Mouse (Mus musculus) intestine, postnatal 0 days (tissue): ENCODE measurements at regions not wholly inside any gene's neighbourhood (a gene's known extent, or its start where the extent isn't known, plus 50 kb on each side); places are given as distances from the start of the nearest gene placed in this dataset.

Experiments
- ATAC-seq: fragments of 200-750 bp; cut with Nextera tagmentation; 2 replicates; pipeline ENCODE4 v1.8.0; 2017; ENCODE audit warnings: mild to moderate bottlenecking, moderate TSS enrichment, moderate library complexity
- H3K27ac ChIP-seq: fragments of 300-500 bp; sonication (generic); 2 replicates; pipeline ENCODE4 v1.5.1; 2014; ENCODE audit warnings: mild to moderate bottlenecking, low read depth, low read length, moderate library complexity
- H3K27me3 ChIP-seq: fragments of 300-500 bp; sonication (generic); replicated peaks from 2 replicates; pipeline ENCODE4 v1.6.1; 2014; ENCODE audit warnings: low read length, mixed read lengths; ENCODE audit not compliant: control insufficient read depth, insufficient read depth
- H3K36me3 ChIP-seq: fragments of 300-500 bp; sonication (generic); 2 replicates; pipeline ENCODE4 v1.6.1; 2014; ENCODE audit warnings: mild to moderate bottlenecking, moderate library complexity; ENCODE audit not compliant: control insufficient read depth, insufficient read depth
- H3K4me1 ChIP-seq: fragments of 300-500 bp; sonication (generic); replicated peaks from 2 replicates; pipeline ENCODE4 v1.6.1; 2014; ENCODE audit warnings: antibody characterized with exemption, low read length, mixed read lengths; ENCODE audit not compliant: control insufficient read depth, insufficient read depth
- H3K4me2 ChIP-seq: fragments of 300-500 bp; sonication (generic); replicated peaks from 2 replicates; pipeline ENCODE4 v1.6.1; 2014; ENCODE audit warnings: low read depth, mild to moderate bottlenecking, moderate library complexity
- H3K4me3 ChIP-seq: fragments of 300-500 bp; sonication (generic); 2 replicates; pipeline ENCODE4 v1.5.1; 2014; ENCODE audit warnings: low read depth, low read length
- H3K9ac ChIP-seq: fragments of 300-500 bp; sonication (generic); 2 replicates; pipeline ENCODE4 v1.6.1; 2014; ENCODE audit warnings: mild to moderate bottlenecking, low read depth, low read length
- H3K9me3 ChIP-seq: fragments of 300-500 bp; sonication (generic); 2 replicates; pipeline ENCODE4 v1.6.1; 2016; ENCODE audit warnings: mixed run types; ENCODE audit not compliant: control insufficient read depth
- CTCF ChIP-seq: sonication (generic); IDR thresholded peaks from 2 replicates; pipeline ENCODE4 v1.5.1; 2016; ENCODE audit warnings: low read depth, mild to moderate bottlenecking, control low read depth, antibody characterized with exemption, moderate library complexity
- WGBS: fragments of 180-500 bp; shearing (Covaris S2); extraction: QIAGEN DNeasy Blood & Tissue Kit; methylation state at CpG from one replicate; pipeline ENCODE4 v1.1.7; 2014; 5-methylcytosine and 5-hydroxymethylcytosine counted together

DNA sequence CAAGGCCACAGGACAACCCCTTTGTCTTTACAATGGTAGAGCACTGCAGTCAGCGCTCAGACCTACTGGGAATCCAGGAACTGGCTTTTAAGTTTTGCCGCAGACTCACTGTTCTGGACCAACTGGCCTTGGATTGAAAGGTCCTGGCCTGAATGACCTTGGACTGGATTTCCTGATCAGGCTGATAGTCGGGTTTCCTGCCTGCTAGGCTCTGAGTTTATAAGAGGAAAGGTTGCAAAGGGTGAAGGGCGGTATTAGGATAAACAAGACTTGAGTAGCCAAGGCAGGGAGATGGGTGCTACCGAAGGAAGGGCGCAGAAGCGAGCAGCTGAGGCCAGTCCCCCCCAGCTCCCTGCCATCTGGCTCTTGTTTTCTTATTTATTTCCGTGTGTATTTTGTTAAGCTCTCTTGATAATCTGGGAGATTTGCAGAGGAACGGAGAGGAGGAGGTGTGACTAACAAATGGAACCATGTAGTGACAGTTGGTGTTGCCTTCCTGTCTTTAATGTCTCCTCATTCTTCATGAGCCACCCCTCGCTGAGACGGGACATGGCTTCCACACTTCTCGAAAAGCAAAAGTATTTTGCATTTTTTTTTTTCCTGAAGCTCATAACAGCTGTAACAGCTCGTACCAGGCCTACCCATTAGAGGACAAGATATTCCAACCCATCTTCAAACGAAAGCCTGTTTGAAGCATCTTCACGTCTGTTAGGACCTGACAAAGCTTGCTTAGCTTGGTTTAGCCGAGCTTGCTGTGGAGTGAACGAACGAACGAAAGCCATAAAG, 158.7 kb upstream of the Nrip1 start:
- Histone ChIP-seq H3K9ac (no peak overlapping the region), H3K4me1 (no peaks in the 10 kb centered on the region), H3K9me3 (no peaks in the 10 kb centered on the region), H3K36me3 (no peaks in the 10 kb centered on the region), H3K27me3 (no peaks in the 10 kb centered on the region), H3K27ac (no peak overlapping the region), H3K4me2 (peak overlapping the region; percentile 3; the same call in 1 of the 2 replicates), H3K4me3 (no peak overlapping the region)
- TF ChIP-seq CTCF, result no peak
- WGBS, result 51% methylated on average over 19 of the region's 19 CpGs
- no peak for ATAC-seq

DNA sequence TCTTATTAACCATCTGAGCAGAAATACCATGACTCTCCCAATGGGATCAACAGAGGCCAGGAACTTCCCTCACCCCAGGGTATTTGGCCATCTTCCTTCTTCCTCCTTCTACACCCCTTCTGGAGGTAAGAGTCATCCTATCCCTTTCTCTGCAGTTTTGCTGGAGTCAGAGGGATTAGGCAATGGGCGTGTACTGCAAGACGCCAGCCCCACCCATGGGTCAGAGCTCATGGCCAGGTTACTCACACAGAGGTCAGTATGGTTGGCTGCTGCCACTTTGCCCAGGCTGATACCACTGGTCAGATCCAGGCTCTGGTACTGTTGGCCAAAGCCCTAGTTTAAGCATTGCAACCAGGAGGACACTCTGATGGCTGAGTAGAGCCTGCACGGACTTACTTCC, 157.3 kb upstream of the Nrip1 start:
- H3K9ac ChIP-seq, result no peak overlapping the region
- no peaks in the 10 kb centered on the region for H3K27me3 ChIP-seq
- no peak overlapping the region for H3K4me3 ChIP-seq
- TF ChIP-seq CTCF, result no peak
- no peaks in the 10 kb centered on the region for H3K36me3 ChIP-seq
- no peaks in the 10 kb centered on the region for H3K4me1 ChIP-seq
- H3K27ac ChIP-seq, result no peak overlapping the region
- ATAC-seq, result no peak
- H3K4me2 ChIP-seq, result no peak overlapping the region
- WGBS, result 85% methylated on average over 3 of the region's 3 CpGs
- H3K9me3 ChIP-seq, result no peaks in the 10 kb centered on the region

DNA sequence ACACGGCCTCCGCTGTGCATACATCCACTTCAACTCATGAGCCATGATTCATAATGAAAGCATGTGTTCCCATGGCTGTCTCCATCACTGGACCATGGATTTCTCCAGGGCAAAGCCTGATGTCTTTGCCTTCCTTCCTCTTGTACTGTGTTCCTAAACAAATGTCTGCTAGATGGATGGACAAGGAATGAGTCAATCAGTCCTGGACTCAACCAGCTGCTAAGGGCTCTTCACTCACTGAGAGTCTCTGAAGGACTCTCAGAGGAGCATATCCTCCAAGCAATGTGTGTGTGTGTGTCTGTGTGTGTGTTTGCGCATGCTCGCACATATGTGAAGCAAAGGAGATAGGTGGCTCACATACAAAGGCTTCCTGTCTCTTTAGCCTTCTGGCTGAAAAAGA, 156.0 kb upstream of the Nrip1 start:
- H3K9ac ChIP-seq, result no peak overlapping the region
- H3K27ac ChIP-seq, result no peak overlapping the region
- H3K4me1 ChIP-seq, result no peaks in the 10 kb centered on the region
- H3K4me2 ChIP-seq, result no peak overlapping the region
- WGBS, result 91% methylated on average over 4 of the region's 4 CpGs
- H3K36me3 ChIP-seq, result no peaks in the 10 kb centered on the region
- no peaks in the 10 kb centered on the region for H3K9me3 ChIP-seq
- H3K4me3 ChIP-seq, result no peak overlapping the region
- no peaks in the 10 kb centered on the region for H3K27me3 ChIP-seq
- no peak for TF ChIP-seq CTCF
- no peak for ATAC-seq

DNA sequence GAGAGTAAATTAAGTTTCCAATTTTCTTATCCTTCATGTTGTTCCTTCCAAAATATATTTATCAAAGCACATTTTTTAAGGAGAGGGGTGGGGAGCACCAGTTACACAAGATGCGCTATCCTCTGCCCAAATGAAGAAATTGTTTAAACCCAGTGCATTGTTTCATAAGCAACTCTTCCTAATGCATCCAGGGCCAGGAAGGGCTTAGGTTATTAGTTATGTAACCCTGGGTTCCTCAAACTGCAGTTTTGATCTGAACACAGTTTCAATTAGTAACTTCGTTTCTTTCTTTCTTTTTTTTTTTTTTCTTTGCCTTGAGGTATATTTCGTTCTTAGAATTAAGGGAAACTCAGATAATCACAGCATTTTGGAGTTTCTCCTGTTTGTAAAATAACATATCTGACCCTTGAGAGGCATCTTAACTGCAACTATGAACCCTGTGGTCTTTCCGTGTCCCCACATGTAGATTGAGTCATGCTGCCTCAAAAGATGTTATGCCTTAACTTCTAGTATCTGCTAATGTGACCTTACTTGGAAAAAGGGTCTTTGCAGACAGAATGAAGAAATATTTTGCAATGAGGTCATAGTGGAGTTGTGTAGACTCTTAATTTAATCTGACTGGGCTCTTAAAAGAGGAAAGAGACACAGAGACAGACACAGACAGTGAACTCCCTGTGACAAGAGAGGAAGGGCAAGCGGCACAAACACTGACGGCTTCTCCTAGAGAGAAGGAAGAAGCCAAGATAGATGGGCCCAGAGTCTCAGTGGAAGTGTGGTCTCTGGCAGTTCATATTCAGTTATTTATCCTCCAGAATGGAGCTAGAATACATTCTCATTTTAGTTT, 153.7 kb upstream of the Nrip1 start:
- Histone ChIP-seq H3K9me3 (no peaks in the 10 kb centered on the region), H3K4me1 (no peaks in the 10 kb centered on the region), H3K9ac (no peak overlapping the region), H3K27me3 (no peaks in the 10 kb centered on the region), H3K27ac (no peak overlapping the region), H3K36me3 (no peaks in the 10 kb centered on the region), H3K4me2 (no peak overlapping the region), H3K4me3 (no peak overlapping the region)
- ATAC-seq, result no peak
- TF ChIP-seq CTCF, result no peak
- 80% methylated on average over 6 of the region's 6 CpGs for WGBS

DNA sequence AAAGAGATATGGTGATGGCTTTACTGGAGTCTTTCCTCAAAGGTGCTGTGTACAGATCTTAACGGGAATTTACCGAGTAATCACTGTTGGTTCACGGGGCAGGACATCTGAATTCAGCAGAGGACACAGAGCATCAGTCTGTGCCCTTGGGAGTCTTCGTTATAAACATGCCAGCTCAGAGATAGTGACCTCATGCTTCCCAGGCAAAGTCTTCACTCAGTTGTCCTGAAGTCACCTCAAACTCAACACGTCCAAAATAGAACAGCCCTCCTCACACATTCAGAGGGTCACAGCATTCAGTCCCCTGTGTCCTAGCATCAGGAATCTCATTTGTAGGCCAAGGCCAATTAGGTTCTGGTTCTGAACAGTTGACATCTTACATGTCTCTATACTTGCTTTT, 151.9 kb upstream of the Nrip1 start:
- WGBS, result 81% methylated on average over 5 of the region's 5 CpGs
- H3K27ac ChIP-seq, result no peak overlapping the region
- H3K36me3 ChIP-seq, result no peaks in the 10 kb centered on the region
- no peaks in the 10 kb centered on the region for H3K4me1 ChIP-seq
- no peak for ATAC-seq
- no peaks in the 10 kb centered on the region for H3K27me3 ChIP-seq
- no peak overlapping the region for H3K4me3 ChIP-seq
- no peak overlapping the region for H3K4me2 ChIP-seq
- no peak overlapping the region for H3K9ac ChIP-seq
- no peaks in the 10 kb centered on the region for H3K9me3 ChIP-seq
- TF ChIP-seq CTCF, result no peak

DNA sequence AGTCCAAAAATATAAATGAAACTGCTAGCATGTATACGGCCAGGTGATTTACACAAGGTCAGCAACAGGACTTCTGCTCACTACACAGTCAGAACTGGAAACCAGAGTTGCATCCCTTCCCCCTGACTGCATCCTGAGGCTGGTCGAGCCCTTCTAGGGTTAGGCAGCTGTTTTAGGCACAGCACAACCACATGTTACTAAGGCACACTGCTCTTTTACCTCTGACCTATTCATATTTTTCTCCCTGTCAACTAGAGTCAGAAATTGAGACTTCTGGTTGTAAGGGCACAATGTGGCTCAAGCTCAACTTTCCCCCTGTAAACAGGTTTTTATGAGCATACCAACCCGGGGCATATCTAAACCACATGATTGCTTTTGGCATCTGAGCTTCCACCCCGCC, 151.3 kb upstream of the Nrip1 start:
- H3K4me2 ChIP-seq, result no peak overlapping the region
- 70% methylated on average over 4 of the region's 4 CpGs for WGBS
- ATAC-seq, result no peak

More for the DNA sequence above, 151.3 kb upstream of the Nrip1 start:
- H3K27me3 ChIP-seq, result no peaks in the 10 kb centered on the region
- H3K4me1 ChIP-seq, result no peaks in the 10 kb centered on the region
- H3K36me3 ChIP-seq, result no peaks in the 10 kb centered on the region
- no peaks in the 10 kb centered on the region for H3K9me3 ChIP-seq
- H3K9ac ChIP-seq, result no peak overlapping the region
- no peak overlapping the region for H3K27ac ChIP-seq
- no peak overlapping the region for H3K4me3 ChIP-seq
- TF ChIP-seq CTCF, result no peak
